Mouse (Mus musculus) heart, adult 2 months (tissue): ENCODE data around the gene Hopx. TPM values are rescaled to one million over a fixed set of nuclear protein-coding genes. Genes with fewer than 3 reads are reported as not detected.

Experiments
- DNase-seq, 2 experiments: peaks; one replicate each; pipeline ENCODE4 v3.0.0; 2021
- H3K27ac ChIP-seq: fragments of 200-600 bp; 2 replicates; pipeline ENCODE4 v1.8.1; 2022
- H3K27me3 ChIP-seq: fragments of 200-500 bp; 2 replicates; pipeline ENCODE4 v1.6.1; 2012; ENCODE audit warnings: mild to moderate bottlenecking, low read length, inconsistent platforms, mixed read lengths; ENCODE audit not compliant: control insufficient read depth, insufficient read depth
- H3K36me3 ChIP-seq: fragments of 200-500 bp; 2 replicates; pipeline ENCODE4 v1.6.1; 2012; ENCODE audit warnings: low read length, inconsistent platforms; ENCODE audit not compliant: control insufficient read depth, insufficient read depth
- H3K4me1 ChIP-seq: fragments of 200-500 bp; 2 replicates; pipeline ENCODE4 v1.6.1; 2011; ENCODE audit warnings: low read length; ENCODE audit not compliant: control insufficient read depth, insufficient read depth
- H3K4me3 ChIP-seq: fragments of 200-600 bp; 2 replicates; pipeline ENCODE4 v1.8.1; 2022
- H3K79me2 ChIP-seq: fragments of 200-500 bp; replicated peaks from 2 replicates; pipeline ENCODE4 v1.6.1; 2012; ENCODE audit warnings: mild to moderate bottlenecking, inconsistent platforms, low read length, moderate library complexity, mixed read lengths; ENCODE audit not compliant: control insufficient read depth, insufficient read depth
- H3K9ac ChIP-seq: fragments of 200-500 bp; 2 replicates; pipeline ENCODE4 v1.6.1; 2012; ENCODE audit warnings: low read depth, mild to moderate bottlenecking, control low read depth, inconsistent platforms, low read length, mixed read lengths
- CTCF ChIP-seq: fragments of 200-600 bp; IDR thresholded peaks from 2 replicates; pipeline ENCODE4 v1.8.1; 2022; ENCODE audit warnings: antibody characterized with exemption, mild to moderate bottlenecking, moderate library complexity
- EP300 ChIP-seq: fragments of 200-500 bp; IDR thresholded peaks from 2 replicates; pipeline ENCODE4 v1.6.1; 2011; ENCODE audit warnings: low read depth, low read length, control low read depth; ENCODE audit not compliant: insufficient read depth
- POLR2A ChIP-seq: fragments of 200-500 bp; IDR thresholded peaks from 2 replicates; pipeline ENCODE4 v1.6.1; 2011; ENCODE audit warnings: mild to moderate bottlenecking, low read depth, low read length, control low read depth; ENCODE audit not compliant: insufficient read depth
- WGBS: fragments of 180-500 bp; shearing (Covaris S2); methylation state at CpG from one replicate; pipeline ENCODE4 v1.1.7; 2018; 5-methylcytosine and 5-hydroxymethylcytosine counted together
- intact Hi-C: fragments of 180-260 bp; cut with DNase I; formaldehyde crosslinking; loops from one replicate; pipeline ENCODE4 v1.15.1; 2025
- polyA plus RNA-seq: library from polyadenylated mRNA; depleted of rRNA; stranded (reverse); fragments of >200 nt; gene quantifications from 2 replicates; pipeline ENCODE4 v1.2.3, GENCODE M21; 2012
- total RNA-seq, 2 experiments: library from RNA; stranded (reverse); gene quantifications; 2 replicates each; pipeline ENCODE4 v1.2.3; 2021

Gene Hopx
- total and polyA plus RNA-seq, 3 experiments, result 285 to 385 (median 367) TPM

DNA sequence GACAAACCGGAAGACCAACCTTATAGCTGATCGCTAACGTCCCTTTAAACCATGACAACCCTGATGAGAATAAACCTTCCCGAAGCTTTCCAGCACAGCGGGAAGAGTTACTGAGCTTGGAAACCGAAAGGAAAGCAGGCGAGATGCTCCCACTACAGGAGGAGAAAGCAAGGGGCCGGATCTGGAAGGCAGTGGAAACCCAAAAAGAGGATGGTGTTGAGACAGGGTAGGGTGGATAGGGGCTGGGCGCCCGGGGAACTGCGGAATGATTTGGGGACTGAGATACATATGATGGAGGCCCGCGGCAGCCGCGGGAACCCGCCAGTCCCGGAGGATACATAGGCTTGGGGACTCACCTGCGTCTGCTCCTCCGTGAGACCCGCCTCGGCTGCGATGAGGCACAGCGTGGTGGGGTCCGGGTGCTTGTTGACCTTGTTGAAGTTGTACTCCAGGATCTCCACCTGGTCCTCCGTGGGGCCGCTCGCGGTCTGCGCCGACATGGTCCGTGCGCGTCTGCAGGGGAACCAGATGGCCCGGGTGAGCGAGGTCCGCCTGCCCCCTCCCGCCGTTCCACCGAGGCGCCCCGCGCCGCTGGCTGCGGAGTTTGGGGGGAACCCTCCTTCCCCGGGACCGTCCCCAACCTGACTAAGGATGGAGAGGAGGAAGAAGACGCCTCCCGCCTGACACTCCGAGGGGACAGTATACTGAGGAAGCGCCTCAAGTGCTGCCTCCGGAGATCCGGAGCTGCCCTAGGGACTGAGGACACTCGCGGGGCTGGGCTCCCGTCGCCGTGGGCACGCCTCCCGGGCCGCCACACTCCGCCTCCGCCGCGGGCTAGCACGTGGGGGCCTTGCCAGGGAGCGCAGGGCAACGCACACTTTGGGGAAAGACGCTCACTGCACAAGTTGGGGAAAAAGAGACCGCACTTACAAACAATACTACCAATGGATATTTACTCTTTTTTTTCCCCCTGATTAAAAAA lies 20.1 kb downstream of the Hopx start:
- under 1% methylated on average over 69 of the region's 69 CpGs for WGBS

GRCm38 (mm10) chr5:77093961-77094360 lies 21.0 kb downstream of the Hopx start:
- peaks cover 8% of the 10 kb centered on the region for H3K36me3 ChIP-seq
- WGBS, result 52% methylated on average over 8 of the region's 8 CpGs
- TF ChIP-seq POLR2A (no peak), CTCF (no peak), EP300 (no peak)
- DNase-seq, result no peak
- no peaks in the 10 kb centered on the region for H3K27me3 ChIP-seq
- no peak overlapping the region for H3K9ac ChIP-seq
- intact Hi-C loops, result loop anchor here (2.0 kb wide), 2 partner anchors 21 to 61 kb away; partner anchors contain the start of gene Hopx
- peaks cover 7% of the 10 kb centered on the region for H3K4me1 ChIP-seq
- H3K27ac ChIP-seq, result peak overlapping the region; percentile 26
- no peaks in the 10 kb centered on the region for H3K79me2 ChIP-seq
- peak overlapping the region; percentile 42 for H3K4me3 ChIP-seq

More for the DNA sequence above, 20.1 kb downstream of the Hopx start:
- peak; percentile 87 to 89 for DNase-seq
- TF ChIP-seq CTCF (no peak), EP300 (0 out of 2 replicates have a peak, but pooled peaks have one; percentile 6), POLR2A (peak; percentile 75)
- no peaks in the 10 kb centered on the region for H3K79me2 ChIP-seq
- H3K27ac ChIP-seq, result peak overlapping the region; percentile 79
- H3K4me3 ChIP-seq, result peak overlapping the region; percentile 57
- peak overlapping the region; percentile 71 for H3K9ac ChIP-seq
- H3K36me3 ChIP-seq, result peaks cover 14% of the 10 kb centered on the region
- H3K27me3 ChIP-seq, result no peaks in the 10 kb centered on the region
- peaks cover 10% of the 10 kb centered on the region for H3K4me1 ChIP-seq
- intact Hi-C loops, result loop anchor here (1.0 to 2.0 kb wide), 3 partner anchors 20 to 60 kb away; partner anchors contain the start of gene Hopx

- TF ChIP-seq EP300 (no peak), POLR2A (no peak), CTCF (no peak)
- peaks cover 7% of the 10 kb centered on the region for H3K4me1 ChIP-seq
- 21% methylated on average over 5 of the region's 5 CpGs for WGBS
- no peak overlapping the region for H3K4me3 ChIP-seq
- intact Hi-C loops, result no loop called here
- H3K27me3 ChIP-seq, result no peaks in the 10 kb centered on the region
- peak overlapping the region; percentile 13 for H3K27ac ChIP-seq
- peaks cover 8% of the 10 kb centered on the region for H3K36me3 ChIP-seq
- H3K9ac ChIP-seq, result no peak overlapping the region
- no peak for DNase-seq
- H3K79me2 ChIP-seq, result no peaks in the 10 kb centered on the region
Measured at GRCm38 (mm10) chr5:77092531-77092930, 22.4 kb downstream of the Hopx start.

- H3K79me2 ChIP-seq, result no peaks in the 10 kb centered on the region
- intact Hi-C loops, result no loop called here
- H3K9ac ChIP-seq, result no peak overlapping the region
- no peak overlapping the region for H3K4me3 ChIP-seq
- H3K27me3 ChIP-seq, result no peaks in the 10 kb centered on the region
- no peak for DNase-seq
- H3K4me1 ChIP-seq, result peaks cover 7% of the 10 kb centered on the region
- no peak for TF ChIP-seq CTCF
- TF ChIP-seq EP300, result no peak
- no peak for TF ChIP-seq POLR2A
- peaks cover 8% of the 10 kb centered on the region for H3K36me3 ChIP-seq
- 61% methylated on average over 3 of the region's 3 CpGs for WGBS
- no peak overlapping the region for H3K27ac ChIP-seq
Measured at GRCm38 (mm10) chr5:77091923-77092322, 23.0 kb downstream of the Hopx start.

- Histone ChIP-seq H3K4me1 (peaks cover 7% of the 10 kb centered on the region), H3K9ac (no peak overlapping the region), H3K27me3 (no peaks in the 10 kb centered on the region), H3K36me3 (peaks cover 8% of the 10 kb centered on the region), H3K79me2 (no peaks in the 10 kb centered on the region), H3K4me3 (no peak overlapping the region), H3K27ac (no peak overlapping the region)
- no peak for DNase-seq
- WGBS, result 19% methylated on average over 5 of the region's 5 CpGs
- intact Hi-C loops, result no loop called here
- TF ChIP-seq CTCF (no peak), POLR2A (no peak), EP300 (no peak)
Measured at GRCm38 (mm10) chr5:77090521-77091096, 24.3 kb downstream of the Hopx start.
